Mouse (Mus musculus): Measurements from ENCODE around the gene Bok.

GRCm38 (mm10) chr1:93697317-93697716 is 11.9 kb downstream of the Bok start:
- TF ChIP-seq CTCF (IDR thresholded peaks at IDR 0.05 in 2 of 3, conservative IDR thresholded peaks at IDR 0.05 in 1 of 3; ENCODE audit: control insufficient read depth in 1 of 3, insufficient read depth in 1 of 3, low read depth in 2 of 3, low read length in 3 of 3, poor library complexity in 1 of 3, severe bottlenecking in 1 of 3) (no peak), GABPA (IDR thresholded peaks at IDR 0.05; ENCODE audit: low read depth, low read length) (no peak), POLR2A (IDR thresholded peaks at IDR 0.05; ENCODE audit: control insufficient read depth in 1 of 2, insufficient read depth in 1 of 2, low read depth in 1 of 2, low read length in 2 of 2, poor library complexity in 1 of 2) (no peak), MYB (IDR thresholded peaks at IDR 0.05; ENCODE audit: low read depth, low read length) (no peak), RCOR1 (IDR thresholded peaks at IDR 0.05; ENCODE audit: low read depth, low read length) (no peak), BHLHE40 (IDR thresholded peaks at IDR 0.05; ENCODE audit: borderline replicate concordance, low read depth, low read length) (no peak), KAT2A (conservative IDR thresholded peaks at IDR 0.05; ENCODE audit: low read depth, low read length) (no peak), POLR2AphosphoS2 (IDR thresholded peaks at IDR 0.05; ENCODE audit: low read length) (no peak), ELF1 (IDR thresholded peaks at IDR 0.05; ENCODE audit: low read depth, low read length) (no peak), ZNF384 (IDR thresholded peaks at IDR 0.05; ENCODE audit: low read depth, low read length) (no peak), GATA1 (IDR thresholded peaks at IDR 0.05; ENCODE audit: low read depth, low read length) (no peak), HCFC1 (IDR thresholded peaks at IDR 0.05; ENCODE audit: low read depth, low read length) (no peak)

Measured in MEL (cell line).